Mouse (Mus musculus) heart, postnatal 14 days (tissue): Measurements from ENCODE around the gene Sema6d. TPM values are rescaled to one million over a fixed set of nuclear protein-coding genes. Genes with fewer than 3 reads are reported as not detected.

Source experiments
- DNase-seq, 2 experiments: peaks; one replicate each; pipeline ENCODE4 v3.0.0; 2021 to 2022
- intact Hi-C: fragments of 180-260 bp; cut with DNase I; formaldehyde crosslinking; loops from one replicate; pipeline ENCODE4 v1.15.1; 2025
- total RNA-seq, 2 experiments: library from RNA; stranded (reverse); gene quantifications; 2 replicates each; pipeline ENCODE4 v1.2.3; 2021

Sema6d gene
- total RNA-seq, 2 experiments from 2014 or later: 23.6 to 23.8 TPM

- intact Hi-C loops: no loop called here
- no peak for DNase-seq
Observed at GRCm38 (mm10) chr2:124673117-124673516, 583.3 kb downstream of the Sema6d start.

- intact Hi-C loops: no loop called here
- peak; percentile 36 to 48 for DNase-seq
Observed at GRCm38 (mm10) chr2:124684481-124684901, 594.7 kb downstream of the Sema6d start.

- intact Hi-C loops: no loop called here
- DNase-seq: no peak
Observed at GRCm38 (mm10) chr2:124690372-124690771, 600.6 kb downstream of the Sema6d start.

- intact Hi-C loops: no loop called here
- no peak for DNase-seq
Observed at GRCm38 (mm10) chr2:124702621-124703020, 612.9 kb downstream of the Sema6d start.

GRCm38 (mm10) chr2:124704922-124705321 is 615.2 kb downstream of the Sema6d start:
- intact Hi-C loops: no loop called here
- DNase-seq: peak; percentile 4 to 6

- intact Hi-C loops: no loop called here
- no peak for DNase-seq
Observed at GRCm38 (mm10) chr2:124705806-124706205, 616.0 kb downstream of the Sema6d start.

- no peak for DNase-seq
- intact Hi-C loops: no loop called here
Observed at GRCm38 (mm10) chr2:124706896-124707295, 617.1 kb downstream of the Sema6d start.
